Mouse (Mus musculus) heart, adult 2 months (tissue): ENCODE measurements around the gene Dnajb11.

Experiments
- CTCF ChIP-seq: fragments of 200-600 bp; IDR thresholded peaks from 2 replicates; pipeline ENCODE4 v1.8.1; 2022; ENCODE audit warnings: antibody characterized with exemption, mild to moderate bottlenecking, moderate library complexity
- EP300 ChIP-seq: fragments of 200-500 bp; IDR thresholded peaks from 2 replicates; pipeline ENCODE4 v1.6.1; 2011; ENCODE audit warnings: low read depth, low read length, control low read depth; ENCODE audit not compliant: insufficient read depth
- POLR2A ChIP-seq: fragments of 200-500 bp; IDR thresholded peaks from 2 replicates; pipeline ENCODE4 v1.6.1; 2011; ENCODE audit warnings: mild to moderate bottlenecking, low read depth, low read length, control low read depth; ENCODE audit not compliant: insufficient read depth

GRCm38 (mm10) chr16:22899346-22899745 is 41.7 kb downstream of the Dnajb11 start:
- TF ChIP-seq POLR2A (no peak), CTCF (no peak), EP300 (no peak)
